ENCODE assay signal across 14 mouse cellular contexts in genomic region chr12:89325864-89326560, GRCm38 (mm10).
DNase-seq lines count a peak whose midpoint lies in the region; ATAC-seq and TF ChIP-seq lines count a peak whose summit lies in the region.
"Had no signal": no experiment of that assay in that cellular context is flagged by ENCODE, and none has a peak within 500 bp of the region (broad histone marks: within the 10 kb centered on the region; RNA-seq: fewer than 3 reads in every experiment).

No protein-coding gene starts in this region.

- no peaks in the 10 kb centered on the region for H3K9me3 ChIP-seq in embryonic facial prominence, embryonic 14.5 days (ENCODE audit: control insufficient read depth, low read length)
- no peaks in the 10 kb centered on the region for H3K9me3 ChIP-seq in embryonic facial prominence, embryonic 10.5 days
- H3K9me3 ChIP-seq in kidney, postnatal 0 days (replicated peaks; ENCODE audit: low read length), result no peaks in the 10 kb centered on the region

- no peak overlapping the region for H3K4me2 ChIP-seq in embryonic facial prominence, embryonic 14.5 days (ENCODE audit: low read depth, low read length)
- no peak overlapping the region for H3K4me2 ChIP-seq in kidney, postnatal 0 days (ENCODE audit: low read length)
- H3K4me2 ChIP-seq: heart, embryonic 11.5 days had no signal

- no peak overlapping the region for H3K4me3 ChIP-seq in embryonic facial prominence, embryonic 14.5 days (ENCODE audit: low read depth, low read length)
- no peak overlapping the region for H3K4me3 ChIP-seq in embryonic facial prominence, embryonic 10.5 days
- H3K4me3 ChIP-seq in kidney, postnatal 0 days (replicated peaks; ENCODE audit: low read depth, low read length), result no peak overlapping the region
- no peak overlapping the region for H3K4me3 ChIP-seq in kidney, adult 2 months (ENCODE audit: insufficient read depth, low read depth, low read length)

- DNase-seq in embryonic facial prominence, embryonic 14.5 days (ENCODE audit: low spot score), result peak; percentile 7
- DNase-seq in embryonic facial prominence, embryonic 10.5 days (ENCODE audit: low spot score), result no peak
- DNase-seq in kidney, postnatal 0 days (ENCODE audit: low spot score), result peak; percentile 43
- no peak for DNase-seq in kidney, adult 2 months
- DNase-seq in right cerebral cortex, adult 18-20 months, result peak; percentile 15
- DNase-seq in right cerebral cortex, postnatal 25 days, result no peak
- peak; percentile 33 for DNase-seq in retina, postnatal 1 day
- no peak for DNase-seq in cerebellum, adult 11 months
- DNase-seq: cerebellum, adult 2 months; gastrocnemius, postnatal 36 days; lung, adult 2 months; right cerebral cortex, postnatal 14 days had no signal

- H3K9ac ChIP-seq in embryonic facial prominence, embryonic 14.5 days (ENCODE audit: low read depth, low read length), result no peak overlapping the region
- no peak overlapping the region for H3K9ac ChIP-seq in kidney, postnatal 0 days (ENCODE audit: low read depth, low read length)

- no peak for ATAC-seq in embryonic facial prominence, embryonic 14.5 days (ENCODE audit: low read depth)
- ATAC-seq in kidney, postnatal 0 days (replicated peaks; ENCODE audit: low FRiP score, low read depth), result no peak
- ATAC-seq: intestine, postnatal 0 days had no signal

- H3K4me1 ChIP-seq in embryonic facial prominence, embryonic 14.5 days (ENCODE audit: control insufficient read depth, insufficient read depth, low read length), result no peaks in the 10 kb centered on the region
- peaks cover 2% of the 10 kb centered on the region; the same call in 1 of the 2 replicates for H3K4me1 ChIP-seq in embryonic facial prominence, embryonic 10.5 days
- H3K4me1 ChIP-seq in kidney, postnatal 0 days (replicated peaks; ENCODE audit: insufficient read depth, low read length), result no peaks in the 10 kb centered on the region
- no peaks in the 10 kb centered on the region for H3K4me1 ChIP-seq in kidney, adult 2 months (ENCODE audit: control insufficient read depth, insufficient read depth, low read length)

- 34% methylated on average over 8 of the region's 8 CpGs for WGBS in embryonic facial prominence, embryonic 14.5 days
- 39% methylated on average over 8 of the region's 8 CpGs for WGBS in embryonic facial prominence, embryonic 10.5 days
- 17% methylated on average over 8 of the region's 8 CpGs for WGBS in kidney, postnatal 0 days
- 12% methylated on average over 8 of the region's 8 CpGs for WGBS in kidney, adult 2 months

- no peaks in the 10 kb centered on the region for H3K36me3 ChIP-seq in embryonic facial prominence, embryonic 14.5 days (ENCODE audit: control insufficient read depth, insufficient read depth, low read length)
- H3K36me3 ChIP-seq in embryonic facial prominence, embryonic 10.5 days (replicated peaks), result no peaks in the 10 kb centered on the region
- no peaks in the 10 kb centered on the region for H3K36me3 ChIP-seq in kidney, postnatal 0 days (ENCODE audit: insufficient read depth, low read length)
- no peaks in the 10 kb centered on the region for H3K36me3 ChIP-seq in kidney, adult 2 months (ENCODE audit: control insufficient read depth, insufficient read depth, low read length)

- TF ChIP-seq CTCF in kidney, postnatal 0 days (IDR thresholded peaks at IDR 0.05; ENCODE audit: low read depth), result no peak
- no peak for TF ChIP-seq CTCF in kidney, adult 2 months (conservative IDR thresholded peaks at IDR 0.05; ENCODE audit: insufficient read depth, insufficient read length, low read depth, low read length)

- no peaks in the 10 kb centered on the region for H3K27me3 ChIP-seq in embryonic facial prominence, embryonic 14.5 days (replicated peaks; ENCODE audit: control insufficient read depth, insufficient read depth, low read length)
- no peaks in the 10 kb centered on the region for H3K27me3 ChIP-seq in embryonic facial prominence, embryonic 10.5 days (replicated peaks; ENCODE audit: low read depth, poor library complexity, severe bottlenecking)
- H3K27me3 ChIP-seq in kidney, postnatal 0 days (ENCODE audit: insufficient read depth, low read length), result no peaks in the 10 kb centered on the region
- no peaks in the 10 kb centered on the region for H3K27me3 ChIP-seq in kidney, adult 2 months (replicated peaks; ENCODE audit: control insufficient read depth, insufficient read depth, low read length)

- no peak for TF ChIP-seq POLR2A in kidney, adult 2 months (IDR thresholded peaks at IDR 0.05; ENCODE audit: low read depth, low read length)

- H3K27ac ChIP-seq in embryonic facial prominence, embryonic 14.5 days (replicated peaks; ENCODE audit: low read depth, low read length), result no peak overlapping the region
- no peak overlapping the region for H3K27ac ChIP-seq in embryonic facial prominence, embryonic 10.5 days (replicated peaks)
- H3K27ac ChIP-seq in kidney, postnatal 0 days, result no peak overlapping the region
- H3K27ac ChIP-seq in kidney, adult 2 months (ENCODE audit: insufficient read depth, low read depth, low read length), result no peak overlapping the region

Comparison
In these comparisons a context has a peak if more than half of its experiments do, and no peak if none do; other contexts are left out.
1. DNase-seq: peak in embryonic facial prominence, embryonic 14.5 days (single experiment), kidney, postnatal 0 days (single experiment), right cerebral cortex, adult 18-20 months (single experiment) and retina, postnatal 1 day (single experiment); none in embryonic facial prominence, embryonic 10.5 days (single experiment), kidney, adult 2 months (single experiment), right cerebral cortex, postnatal 25 days (single experiment) and cerebellum, adult 11 months (single experiment).